Mouse (Mus musculus) forebrain, postnatal 0 days (tissue): ENCODE results near the gene Hivep2. TPM values are rescaled to one million over a fixed set of nuclear protein-coding genes. Genes with fewer than 3 reads are reported as not detected.

Source experiments
- ATAC-seq: fragments of 200-750 bp; cut with Nextera tagmentation; 2 replicates; pipeline ENCODE4 v1.8.0; 2017; ENCODE audit warnings: mild to moderate bottlenecking, moderate library complexity
- DNase-seq: peaks from one replicate; pipeline ENCODE4 v3.0.0-alpha.2; 2015
- H3K27ac ChIP-seq: fragments of 300-500 bp; sonication (generic); 2 replicates; pipeline ENCODE4 v1.5.1; 2014; ENCODE audit warnings: low read depth, mild to moderate bottlenecking, antibody characterized with exemption, low read length, moderate library complexity, mixed read lengths
- H3K27me3 ChIP-seq: fragments of 300-500 bp; sonication (generic); 2 replicates; pipeline ENCODE4 v1.6.1; 2014; ENCODE audit warnings: mild to moderate bottlenecking, low read length, mixed read lengths; ENCODE audit not compliant: insufficient read depth
- H3K36me3 ChIP-seq: fragments of 300-500 bp; sonication (generic); 2 replicates; pipeline ENCODE4 v1.6.1; 2014; ENCODE audit warnings: mild to moderate bottlenecking, moderate library complexity; ENCODE audit not compliant: insufficient read depth
- H3K4me1 ChIP-seq: fragments of 300-500 bp; sonication (generic); 2 replicates; pipeline ENCODE4 v1.6.1; 2014; ENCODE audit warnings: antibody characterized with exemption; ENCODE audit not compliant: insufficient read depth
- H3K4me2 ChIP-seq: fragments of 300-500 bp; sonication (generic); 2 replicates; pipeline ENCODE4 v1.6.1; 2014; ENCODE audit warnings: low read depth, mild to moderate bottlenecking, moderate library complexity
- H3K4me3 ChIP-seq: fragments of 300-500 bp; sonication (generic); 2 replicates; pipeline ENCODE4 v1.5.1; 2014; ENCODE audit warnings: low read depth, low read length, mixed read lengths
- H3K9ac ChIP-seq: fragments of 300-500 bp; sonication (generic); 2 replicates; pipeline ENCODE4 v1.6.1; 2014; ENCODE audit warnings: mild to moderate bottlenecking
- H3K9me3 ChIP-seq: fragments of 300-500 bp; sonication (generic); 2 replicates; pipeline ENCODE4 v1.6.1; 2016; ENCODE audit warnings: low read length
- CTCF ChIP-seq: sonication (generic); IDR thresholded peaks from 2 replicates; pipeline ENCODE4 v1.5.1; 2016; ENCODE audit warnings: antibody characterized with exemption, control low read depth, low read depth
- WGBS: fragments of 180-500 bp; shearing (Covaris S2); extraction: QIAGEN DNeasy Blood & Tissue Kit; methylation state at CpG from one replicate; pipeline ENCODE4 v1.1.7; 2014; 5-methylcytosine and 5-hydroxymethylcytosine counted together
- polyA plus RNA-seq: library from polyadenylated mRNA; unstranded; fragments of >200 nt; fragmentation: Nextera tagmentation; extraction: Ambion mirVana; gene quantifications from 2 replicates; pipeline ENCODE4 v1.2.1, GENCODE M21; 2015
- total RNA-seq: library from RNA; depleted of rRNA; stranded (reverse); fragments of >200 nt; gene quantifications from 2 replicates; pipeline ENCODE4 v1.2.3, GENCODE M21; 2014

Hivep2 gene
- total and polyA plus RNA-seq, 2 experiments from 2014 or later = 22.9 to 55.4 TPM

- H3K36me3 ChIP-seq = no peaks in the 10 kb centered on the region
- DNase-seq (no peak), ATAC-seq (no peak)
- no peak overlapping the region for H3K4me2 ChIP-seq
- H3K4me1 ChIP-seq = no peaks in the 10 kb centered on the region
- no peak overlapping the region for H3K4me3 ChIP-seq
- no peak overlapping the region for H3K9ac ChIP-seq
- 80% methylated on average over 5 of the region's 5 CpGs for WGBS
- TF ChIP-seq CTCF = no peak
- no peak overlapping the region for H3K27ac ChIP-seq
- no peaks in the 10 kb centered on the region for H3K27me3 ChIP-seq
- no peaks in the 10 kb centered on the region for H3K9me3 ChIP-seq
These were observed 75.7 kb downstream of the Hivep2 start for GRCm38 (mm10) chr10:14041606-14042005.

GRCm38 (mm10) chr10:14042539-14043348 lies 76.9 kb downstream of the Hivep2 start:
- Histone ChIP-seq H3K4me2 (no peak overlapping the region), H3K27me3 (no peaks in the 10 kb centered on the region), H3K27ac (no peak overlapping the region), H3K4me1 (no peaks in the 10 kb centered on the region; the same call in 1 of the 2 replicates), H3K9ac (no peak overlapping the region), H3K9me3 (no peaks in the 10 kb centered on the region), H3K36me3 (no peaks in the 10 kb centered on the region), H3K4me3 (no peak overlapping the region)
- ATAC-seq (peak; percentile 17; the same call in 1 of the 2 replicates), DNase-seq (no peak)
- no peak for TF ChIP-seq CTCF
- 69% methylated on average over 12 of the region's 12 CpGs for WGBS

- no peaks in the 10 kb centered on the region for H3K27me3 ChIP-seq
- ATAC-seq = no peak
- WGBS = 91% methylated on average over 4 of the region's 4 CpGs
These were observed 77.5 kb downstream of the Hivep2 start for GRCm38 (mm10) chr10:14043349-14043710.

GRCm38 (mm10) chr10:14044046-14044782 lies 78.3 kb downstream of the Hivep2 start:
- Histone ChIP-seq H3K4me2 (no peak overlapping the region), H3K9ac (no peak overlapping the region), H3K9me3 (no peaks in the 10 kb centered on the region), H3K36me3 (no peaks in the 10 kb centered on the region), H3K27me3 (no peaks in the 10 kb centered on the region), H3K27ac (no peak overlapping the region), H3K4me1 (peaks cover 9% of the 10 kb centered on the region; the same call in 1 of the 2 replicates), H3K4me3 (no peak overlapping the region)
- no peak for TF ChIP-seq CTCF
- no peak for DNase-seq
- no peak for ATAC-seq
- WGBS = 59% methylated on average over 14 of the region's 14 CpGs

More at GRCm38 (mm10) chr10:14043349-14043710, 77.5 kb downstream of the Hivep2 start:
- H3K36me3 ChIP-seq = no peaks in the 10 kb centered on the region
- no peak for TF ChIP-seq CTCF
- H3K9me3 ChIP-seq = no peaks in the 10 kb centered on the region
- H3K9ac ChIP-seq = no peak overlapping the region
- H3K4me2 ChIP-seq = no peak overlapping the region
- no peak overlapping the region for H3K4me3 ChIP-seq
- peaks cover 4% of the 10 kb centered on the region; the same call in 1 of the 2 replicates for H3K4me1 ChIP-seq
- DNase-seq = no peak
- no peak overlapping the region for H3K27ac ChIP-seq

- H3K4me1 ChIP-seq = peaks cover 9% of the 10 kb centered on the region; the same call in 1 of the 2 replicates
- no peak overlapping the region for H3K27ac ChIP-seq
- DNase-seq (no peak), ATAC-seq (no peak)
- no peak overlapping the region for H3K4me2 ChIP-seq
- no peaks in the 10 kb centered on the region for H3K9me3 ChIP-seq
- TF ChIP-seq CTCF = no peak
- 83% methylated on average over 5 of the region's 5 CpGs for WGBS
- H3K36me3 ChIP-seq = no peaks in the 10 kb centered on the region
- no peak overlapping the region for H3K4me3 ChIP-seq
- H3K9ac ChIP-seq = no peak overlapping the region
- H3K27me3 ChIP-seq = no peaks in the 10 kb centered on the region
These were observed 79.0 kb downstream of the Hivep2 start for GRCm38 (mm10) chr10:14044783-14045392.

GRCm38 (mm10) chr10:14045745-14046144 lies 79.9 kb downstream of the Hivep2 start:
- TF ChIP-seq CTCF = no peak
- Histone ChIP-seq H3K27me3 (no peaks in the 10 kb centered on the region), H3K4me3 (no peak overlapping the region), H3K4me1 (peaks cover 9% of the 10 kb centered on the region; the same call in 1 of the 2 replicates), H3K9me3 (no peaks in the 10 kb centered on the region), H3K9ac (no peak overlapping the region), H3K27ac (no peak overlapping the region), H3K4me2 (no peak overlapping the region), H3K36me3 (no peaks in the 10 kb centered on the region)
- no peak for ATAC-seq
- WGBS = 65% methylated on average over 4 of the region's 4 CpGs
- DNase-seq = no peak
